Mouse (Mus musculus): Measurements from ENCODE around the gene Gnaz. TPM values are rescaled to one million over a fixed set of nuclear protein-coding genes. Genes with fewer than 3 reads are reported as not detected.

Gene Gnaz
- 18.3 and 20.9 TPM in 2 replicates for polyA plus RNA-seq (2015; fragmentation: Nextera tagmentation; extraction: Ambion mirVana)

GRCm38 (mm10) chr10:74966850-74967451 is at the start of gene Gnaz:
TSS of gene Gnaz (plus strand) at chr10:74967177.
- peak; percentile 98 for ATAC-seq
- Histone ChIP-seq H3K36me3 (ENCODE audit: poor library complexity, severe bottlenecking) (no peaks in the 10 kb centered on the region), H3K9ac (peak within 1 kb of the TSS; percentile 81), H3K4me1 (peaks cover 22% of the 10 kb centered on the region), H3K27ac (no peak within 1 kb of the TSS), H3K4me2 (peak within 1 kb of the TSS; percentile 75), H3K27me3 (peaks cover 19% of the 10 kb centered on the region), H3K9me3 (replicated peaks) (no peaks in the 10 kb centered on the region), H3K4me3 (peak within 1 kb of the TSS; percentile 69)
- under 1% methylated on average over 61 of the region's 83 CpGs for WGBS

- Histone ChIP-seq H3K27me3 (no peaks in the 10 kb centered on the region), H3K4me1 (no peaks in the 10 kb centered on the region), H3K27ac (no peak overlapping the region), H3K36me3 (ENCODE audit: poor library complexity, severe bottlenecking) (no peaks in the 10 kb centered on the region), H3K4me2 (no peak overlapping the region), H3K9ac (no peak overlapping the region), H3K4me3 (no peak overlapping the region), H3K9me3 (replicated peaks) (no peaks in the 10 kb centered on the region)
- ATAC-seq, result no peak
- WGBS, result 45% methylated on average over 5 of the region's 5 CpGs
Measured at GRCm38 (mm10) chr10:74919277-74919676, 47.7 kb upstream of the Gnaz start.

- no peaks in the 10 kb centered on the region for H3K36me3 ChIP-seq (ENCODE audit: poor library complexity, severe bottlenecking)
- WGBS, result 48% methylated on average over 17 of the region's 17 CpGs
- ATAC-seq, result peak; percentile 63
- no peak overlapping the region for H3K27ac ChIP-seq
- H3K27me3 ChIP-seq, result no peaks in the 10 kb centered on the region
- no peak overlapping the region for H3K4me2 ChIP-seq
- peaks cover 7% of the 10 kb centered on the region for H3K4me1 ChIP-seq
- H3K4me3 ChIP-seq, result no peak overlapping the region
- H3K9ac ChIP-seq, result no peak overlapping the region
- no peaks in the 10 kb centered on the region for H3K9me3 ChIP-seq (replicated peaks)
Measured at GRCm38 (mm10) chr10:74920853-74921567, 46.0 kb upstream of the Gnaz start.

GRCm38 (mm10) chr10:74921614-74922013 is 45.4 kb upstream of the Gnaz start:
- no peak overlapping the region for H3K4me3 ChIP-seq
- ATAC-seq, result no peak
- H3K4me2 ChIP-seq, result no peak overlapping the region
- no peaks in the 10 kb centered on the region for H3K27me3 ChIP-seq
- H3K9me3 ChIP-seq (replicated peaks), result no peaks in the 10 kb centered on the region
- H3K9ac ChIP-seq, result no peak overlapping the region
- WGBS, result 82% methylated on average over 11 of the region's 11 CpGs
- H3K36me3 ChIP-seq (ENCODE audit: poor library complexity, severe bottlenecking), result no peaks in the 10 kb centered on the region
- no peak overlapping the region for H3K27ac ChIP-seq
- peaks cover 7% of the 10 kb centered on the region for H3K4me1 ChIP-seq

GRCm38 (mm10) chr10:74922763-74923162 is 44.2 kb upstream of the Gnaz start:
- peak; percentile 44 for ATAC-seq
- no peak overlapping the region for H3K4me2 ChIP-seq
- no peak overlapping the region for H3K27ac ChIP-seq
- peaks cover 7% of the 10 kb centered on the region for H3K4me1 ChIP-seq
- no peak overlapping the region for H3K9ac ChIP-seq
- WGBS, result 56% methylated on average over 6 of the region's 6 CpGs
- H3K9me3 ChIP-seq (replicated peaks), result no peaks in the 10 kb centered on the region
- no peaks in the 10 kb centered on the region for H3K27me3 ChIP-seq
- no peaks in the 10 kb centered on the region for H3K36me3 ChIP-seq (ENCODE audit: poor library complexity, severe bottlenecking)
- no peak overlapping the region for H3K4me3 ChIP-seq

- no peaks in the 10 kb centered on the region for H3K9me3 ChIP-seq (replicated peaks)
- H3K27me3 ChIP-seq, result no peaks in the 10 kb centered on the region
- WGBS, result 91% methylated on average over 14 of the region's 14 CpGs
- H3K4me2 ChIP-seq, result no peak overlapping the region
- no peak overlapping the region for H3K27ac ChIP-seq
- no peak for ATAC-seq
- no peak overlapping the region for H3K4me3 ChIP-seq
- H3K9ac ChIP-seq, result no peak overlapping the region
- peaks cover 7% of the 10 kb centered on the region for H3K4me1 ChIP-seq
- no peaks in the 10 kb centered on the region for H3K36me3 ChIP-seq (ENCODE audit: poor library complexity, severe bottlenecking)
Measured at GRCm38 (mm10) chr10:74924274-74924673, 42.7 kb upstream of the Gnaz start.

- H3K36me3 ChIP-seq (ENCODE audit: poor library complexity, severe bottlenecking), result no peaks in the 10 kb centered on the region
- peak overlapping the region; percentile 53 for H3K4me2 ChIP-seq
- 14% methylated on average over 21 of the region's 21 CpGs for WGBS
- H3K4me1 ChIP-seq, result peaks cover 7% of the 10 kb centered on the region
- peak overlapping the region; percentile 23 for H3K4me3 ChIP-seq
- H3K27ac ChIP-seq, result no peak overlapping the region
- 0 out of 2 replicates have a peak, but pooled peaks have one; percentile 7 for ATAC-seq
- H3K27me3 ChIP-seq, result no peaks in the 10 kb centered on the region
- H3K9ac ChIP-seq, result no peak overlapping the region
- H3K9me3 ChIP-seq (replicated peaks), result no peaks in the 10 kb centered on the region
Measured at GRCm38 (mm10) chr10:74925324-74925723, 41.7 kb upstream of the Gnaz start.

GRCm38 (mm10) chr10:74928276-74928675 is 38.7 kb upstream of the Gnaz start:
- Histone ChIP-seq H3K9ac (no peak overlapping the region), H3K4me1 (peaks cover 7% of the 10 kb centered on the region), H3K9me3 (replicated peaks) (no peaks in the 10 kb centered on the region), H3K27ac (no peak overlapping the region), H3K4me2 (no peak overlapping the region), H3K27me3 (no peaks in the 10 kb centered on the region), H3K36me3 (ENCODE audit: poor library complexity, severe bottlenecking) (no peaks in the 10 kb centered on the region), H3K4me3 (no peak overlapping the region)
- 87% methylated on average over 7 of the region's 7 CpGs for WGBS
- no peak for ATAC-seq

GRCm38 (mm10) chr10:74929578-74929977 is 37.4 kb upstream of the Gnaz start:
- 72% methylated on average over 6 of the region's 6 CpGs for WGBS
- H3K27me3 ChIP-seq, result no peaks in the 10 kb centered on the region
- ATAC-seq, result no peak
- no peak overlapping the region for H3K9ac ChIP-seq
- peaks cover 7% of the 10 kb centered on the region for H3K4me1 ChIP-seq
- no peak overlapping the region for H3K27ac ChIP-seq
- no peak overlapping the region for H3K4me2 ChIP-seq
- H3K36me3 ChIP-seq (ENCODE audit: poor library complexity, severe bottlenecking), result no peaks in the 10 kb centered on the region
- no peak overlapping the region for H3K4me3 ChIP-seq
- no peaks in the 10 kb centered on the region for H3K9me3 ChIP-seq (replicated peaks)

- Histone ChIP-seq H3K27me3 (no peaks in the 10 kb centered on the region), H3K9ac (no peak overlapping the region), H3K4me2 (no peak overlapping the region), H3K4me1 (peaks cover 2% of the 10 kb centered on the region; the same call in 1 of the 2 replicates), H3K36me3 (ENCODE audit: poor library complexity, severe bottlenecking) (no peaks in the 10 kb centered on the region), H3K27ac (no peak overlapping the region), H3K9me3 (replicated peaks) (no peaks in the 10 kb centered on the region), H3K4me3 (no peak overlapping the region)
- ATAC-seq, result no peak
- WGBS, result 81% methylated on average over 3 of the region's 3 CpGs
Measured at GRCm38 (mm10) chr10:74930541-74930940, 36.4 kb upstream of the Gnaz start.

- Histone ChIP-seq H3K27ac (no peak overlapping the region), H3K27me3 (no peaks in the 10 kb centered on the region), H3K9me3 (replicated peaks) (no peaks in the 10 kb centered on the region), H3K4me1 (no peaks in the 10 kb centered on the region), H3K36me3 (ENCODE audit: poor library complexity, severe bottlenecking) (no peaks in the 10 kb centered on the region), H3K4me3 (no peak overlapping the region), H3K9ac (no peak overlapping the region), H3K4me2 (no peak overlapping the region)
- ATAC-seq, result no peak
- 86% methylated on average over 6 of the region's 6 CpGs for WGBS
Measured at GRCm38 (mm10) chr10:74931631-74932030, 35.3 kb upstream of the Gnaz start.

GRCm38 (mm10) chr10:74932487-74932886 is 34.5 kb upstream of the Gnaz start:
- Histone ChIP-seq H3K36me3 (ENCODE audit: poor library complexity, severe bottlenecking) (no peaks in the 10 kb centered on the region), H3K27me3 (no peaks in the 10 kb centered on the region)
- 86% methylated on average over 6 of the region's 6 CpGs for WGBS

More at GRCm38 (mm10) chr10:74932487-74932886, 34.5 kb upstream of the Gnaz start:
- Histone ChIP-seq H3K27ac (no peak overlapping the region), H3K9ac (no peak overlapping the region), H3K4me1 (no peaks in the 10 kb centered on the region), H3K4me3 (no peak overlapping the region), H3K9me3 (replicated peaks) (no peaks in the 10 kb centered on the region), H3K4me2 (no peak overlapping the region)
- ATAC-seq, result no peak

Data from forebrain, embryonic 13.5 days (tissue).